Mouse (Mus musculus) liver, embryonic 16.5 days (tissue): ENCODE data around the gene Pdk4. TPM values are rescaled to one million over a fixed set of nuclear protein-coding genes. Genes with fewer than 3 reads are reported as not detected.

Experiments used
- ATAC-seq: fragments of 200-750 bp; cut with Nextera tagmentation; 2 replicates; pipeline ENCODE4 v1.8.0; 2017; ENCODE audit warnings: low read depth, mild to moderate bottlenecking, moderate number of reproducible peaks, moderate library complexity
- H3K27ac ChIP-seq: fragments of 300-500 bp; sonication (generic); 2 replicates; pipeline ENCODE4 v1.5.1; 2014; ENCODE audit warnings: mild to moderate bottlenecking, low read length
- H3K27me3 ChIP-seq: fragments of 300-500 bp; sonication (generic); 2 replicates; pipeline ENCODE4 v1.6.1; 2014; ENCODE audit warnings: low read depth, low read length, mixed read lengths; ENCODE audit not compliant: control insufficient read depth, insufficient read depth
- H3K36me3 ChIP-seq: fragments of 300-500 bp; sonication (generic); 2 replicates; pipeline ENCODE4 v1.6.1; 2014; ENCODE audit warnings: mild to moderate bottlenecking; ENCODE audit not compliant: control insufficient read depth, insufficient read depth
- H3K4me1 ChIP-seq: fragments of 300-500 bp; sonication (generic); 2 replicates; pipeline ENCODE4 v1.6.1; 2014; ENCODE audit warnings: low read depth, low read length, mixed read lengths; ENCODE audit not compliant: control insufficient read depth
- H3K4me2 ChIP-seq: fragments of 300-500 bp; sonication (generic); 2 replicates; pipeline ENCODE4 v1.6.1; 2014; ENCODE audit warnings: low read depth, low read length, mixed read lengths
- H3K4me3 ChIP-seq: fragments of 300-500 bp; sonication (generic); 2 replicates; pipeline ENCODE4 v1.5.1; 2014; ENCODE audit warnings: low read depth, mild to moderate bottlenecking, low read length
- H3K9ac ChIP-seq: fragments of 300-500 bp; sonication (generic); 2 replicates; pipeline ENCODE4 v1.6.1; 2014; ENCODE audit warnings: low read depth, low read length
- H3K9me3 ChIP-seq: fragments of 300-500 bp; sonication (generic); replicated peaks from 2 replicates; pipeline ENCODE4 v1.6.1; 2016; ENCODE audit warnings: low read length; ENCODE audit not compliant: control insufficient read depth
- WGBS: fragments of 180-500 bp; shearing (Covaris S2); extraction: QIAGEN DNeasy Blood & Tissue Kit; methylation state at CpG from one replicate; pipeline ENCODE4 v1.1.7; 2014; ENCODE audit not compliant: insufficient replicate concordance; 5-methylcytosine and 5-hydroxymethylcytosine counted together
- polyA plus RNA-seq: library from polyadenylated mRNA; unstranded; fragments of >200 nt; fragmentation: Nextera tagmentation; extraction: Ambion mirVana; gene quantifications from 2 replicates; pipeline ENCODE4 v1.2.1, GENCODE M21; 2015

Gene Pdk4
- polyA plus RNA-seq, result 3.6 and 4.1 TPM in 2 replicates

- H3K27ac ChIP-seq, result peak within 1 kb of the TSS; percentile 41; the same call in 1 of the 2 replicates
Measured at GRCm38 (mm10) chr6:5495961-5496853, at the start of gene Pdk4. Gene Pdk4, minus strand, starts transcription at chr6:5496309.

GRCm38 (mm10) chr6:5537855-5538365 is 41.8 kb upstream of the Pdk4 start:
- H3K9me3 ChIP-seq, result no peaks in the 10 kb centered on the region
- 43% methylated on average over 2 of the region's 2 CpGs for WGBS
- no peak overlapping the region for H3K4me2 ChIP-seq
- no peak overlapping the region for H3K4me3 ChIP-seq
- no peak overlapping the region for H3K9ac ChIP-seq
- H3K4me1 ChIP-seq, result no peaks in the 10 kb centered on the region
- H3K27ac ChIP-seq, result no peak overlapping the region
- no peaks in the 10 kb centered on the region for H3K36me3 ChIP-seq
- ATAC-seq, result no peak
- H3K27me3 ChIP-seq, result no peaks in the 10 kb centered on the region

More at GRCm38 (mm10) chr6:5495961-5496853, at the start of gene Pdk4:
- no peaks in the 10 kb centered on the region for H3K36me3 ChIP-seq
- peak within 1 kb of the TSS; percentile 37 for H3K9ac ChIP-seq
- H3K4me2 ChIP-seq, result peak within 1 kb of the TSS; percentile 39
- peaks cover 3% of the 10 kb centered on the region; the same call in 1 of the 2 replicates for H3K27me3 ChIP-seq
- peak; percentile 92 for ATAC-seq
- 4% methylated on average over 43 of the region's 43 CpGs for WGBS
- peak within 1 kb of the TSS; percentile 50 for H3K4me3 ChIP-seq
- no peaks in the 10 kb centered on the region for H3K4me1 ChIP-seq
- no peaks in the 10 kb centered on the region for H3K9me3 ChIP-seq

GRCm38 (mm10) chr6:5535754-5536153 is 39.6 kb upstream of the Pdk4 start:
- Histone ChIP-seq H3K9ac (no peak overlapping the region), H3K9me3 (no peaks in the 10 kb centered on the region), H3K27me3 (no peaks in the 10 kb centered on the region), H3K27ac (no peak overlapping the region), H3K4me1 (no peaks in the 10 kb centered on the region), H3K36me3 (no peaks in the 10 kb centered on the region), H3K4me2 (no peak overlapping the region), H3K4me3 (no peak overlapping the region)
- no peak for ATAC-seq

GRCm38 (mm10) chr6:5517091-5517490 is 21.0 kb upstream of the Pdk4 start:
- no peak for ATAC-seq
- Histone ChIP-seq H3K4me1 (no peaks in the 10 kb centered on the region), H3K9ac (no peak overlapping the region), H3K4me3 (no peak overlapping the region), H3K36me3 (no peaks in the 10 kb centered on the region), H3K27ac (no peak overlapping the region), H3K27me3 (no peaks in the 10 kb centered on the region), H3K4me2 (no peak overlapping the region), H3K9me3 (no peaks in the 10 kb centered on the region)
- 61% methylated on average over 5 of the region's 5 CpGs for WGBS

- no peaks in the 10 kb centered on the region for H3K9me3 ChIP-seq
- 16% methylated on average over 5 of the region's 5 CpGs for WGBS
Measured at GRCm38 (mm10) chr6:5509757-5510156, 13.6 kb upstream of the Pdk4 start.

GRCm38 (mm10) chr6:5509303-5509702 is 13.2 kb upstream of the Pdk4 start:
- H3K9me3 ChIP-seq, result no peaks in the 10 kb centered on the region
- no peak overlapping the region for H3K9ac ChIP-seq
- H3K4me2 ChIP-seq, result 0 out of 2 replicates have a peak overlapping the region, but pooled peaks have one; percentile 9
- H3K36me3 ChIP-seq, result no peaks in the 10 kb centered on the region
- H3K4me1 ChIP-seq, result peaks cover 6% of the 10 kb centered on the region
- no peaks in the 10 kb centered on the region for H3K27me3 ChIP-seq
- H3K4me3 ChIP-seq, result no peak overlapping the region
- peak overlapping the region; percentile 52 for H3K27ac ChIP-seq
- ATAC-seq, result peak; percentile 67
- 26% methylated on average over 5 of the region's 5 CpGs for WGBS

More at GRCm38 (mm10) chr6:5509757-5510156, 13.6 kb upstream of the Pdk4 start:
- Histone ChIP-seq H3K27ac (peak overlapping the region; percentile 52; the same call in 1 of the 2 replicates), H3K4me3 (no peak overlapping the region), H3K4me1 (peaks cover 6% of the 10 kb centered on the region), H3K9ac (no peak overlapping the region), H3K4me2 (0 out of 2 replicates have a peak overlapping the region, but pooled peaks have one; percentile 9), H3K27me3 (no peaks in the 10 kb centered on the region), H3K36me3 (no peaks in the 10 kb centered on the region)
- peak; percentile 93 for ATAC-seq

- no peak overlapping the region for H3K4me3 ChIP-seq
- H3K9ac ChIP-seq, result no peak overlapping the region
- H3K36me3 ChIP-seq, result no peaks in the 10 kb centered on the region
- H3K4me2 ChIP-seq, result no peak overlapping the region
- H3K27ac ChIP-seq, result no peak overlapping the region
- H3K27me3 ChIP-seq, result no peaks in the 10 kb centered on the region
- H3K4me1 ChIP-seq, result peaks cover 6% of the 10 kb centered on the region
- WGBS, result 61% methylated on average over 5 of the region's 5 CpGs
- H3K9me3 ChIP-seq, result no peaks in the 10 kb centered on the region
- ATAC-seq, result no peak
Measured at GRCm38 (mm10) chr6:5507821-5508220, 11.7 kb upstream of the Pdk4 start.

GRCm38 (mm10) chr6:5506271-5506670 is 10.2 kb upstream of the Pdk4 start:
- Histone ChIP-seq H3K27ac (no peak overlapping the region), H3K9me3 (no peaks in the 10 kb centered on the region), H3K4me3 (no peak overlapping the region), H3K4me2 (no peak overlapping the region), H3K27me3 (no peaks in the 10 kb centered on the region), H3K4me1 (peaks cover 6% of the 10 kb centered on the region), H3K36me3 (no peaks in the 10 kb centered on the region), H3K9ac (no peak overlapping the region)
- WGBS, result 72% methylated on average over 3 of the region's 3 CpGs
- ATAC-seq, result no peak

- 50% methylated on average over 1 of the region's 1 CpGs for WGBS
- Histone ChIP-seq H3K4me1 (no peaks in the 10 kb centered on the region), H3K9me3 (no peaks in the 10 kb centered on the region), H3K9ac (no peak overlapping the region), H3K36me3 (no peaks in the 10 kb centered on the region), H3K27ac (no peak overlapping the region), H3K27me3 (no peaks in the 10 kb centered on the region), H3K4me2 (no peak overlapping the region), H3K4me3 (no peak overlapping the region)
- ATAC-seq, result no peak
Measured at GRCm38 (mm10) chr6:5502810-5503209, 6.7 kb upstream of the Pdk4 start.
